Mouse (Mus musculus) myocyte (in vitro differentiated cells): ENCODE measurements around the gene Naaa.

Experiments
- CEBPB ChIP-seq: IDR thresholded peaks from 2 replicates; pipeline ENCODE4 v1.6.1; 2011; ENCODE audit warnings: mild to moderate bottlenecking, moderate library complexity; ENCODE audit not compliant: poor library complexity, insufficient read depth, severe bottlenecking
- E2F4 ChIP-seq: IDR thresholded peaks from one replicate; pipeline ENCODE4 v1.6.1; 2011; ENCODE audit warnings: mild to moderate bottlenecking, control low read depth, moderate library complexity; ENCODE audit not compliant: insufficient read depth
- MAX ChIP-seq: IDR thresholded peaks from one replicate; pipeline ENCODE4 v1.6.1; 2011; ENCODE audit warnings: low read depth, mild to moderate bottlenecking, control low read depth
- MYOD1 ChIP-seq, 3 experiments: IDR thresholded peaks; one replicate each; pipeline ENCODE4 v1.6.1; 2011; ENCODE audit warnings: control low read depth in 2 of 3, low read depth in 2 of 3, mild to moderate bottlenecking in 2 of 3, moderate library complexity in 1 of 3; ENCODE audit not compliant: insufficient read length in 2 of 3, control insufficient read depth in 1 of 3
- MYOG ChIP-seq, 3 experiments: IDR thresholded peaks; one replicate each; pipeline ENCODE4 v1.6.1; 2011; ENCODE audit warnings: control low read depth in 2 of 3, low read depth in 2 of 3, mild to moderate bottlenecking in 2 of 3; ENCODE audit not compliant: insufficient read length in 2 of 3, control insufficient read depth in 1 of 3, insufficient read depth in 1 of 3
- POLR2A ChIP-seq: IDR thresholded peaks from one replicate; pipeline ENCODE4 v1.6.1; 2011; ENCODE audit warnings: low read depth, mild to moderate bottlenecking, control low read depth, moderate library complexity; ENCODE audit not compliant: insufficient read length
- REST ChIP-seq: IDR thresholded peaks from one replicate; pipeline ENCODE4 v1.6.1; 2011; ENCODE audit warnings: mild to moderate bottlenecking, control low read depth, moderate library complexity; ENCODE audit not compliant: insufficient read depth, insufficient read length
- TCF3 ChIP-seq: IDR thresholded peaks from one replicate; pipeline ENCODE4 v1.6.1; 2011; ENCODE audit warnings: low read depth, control low read depth; ENCODE audit not compliant: insufficient read length
- USF1 ChIP-seq: IDR thresholded peaks from one replicate; pipeline ENCODE4 v1.6.1; 2011; ENCODE audit warnings: low read depth, mild to moderate bottlenecking, control low read depth, moderate library complexity

- no peak for TF ChIP-seq REST
- no peak for TF ChIP-seq MAX
- TF ChIP-seq MYOD1 (IDR thresholded peaks at IDR 0.05; ENCODE audit: control insufficient read depth in 1 of 3, insufficient read length in 2 of 3, low read depth in 2 of 3) = no peak
- TF ChIP-seq POLR2A = no peak
- no peak for TF ChIP-seq CEBPB
- TF ChIP-seq USF1 = no peak
- no peak for TF ChIP-seq MYOG (IDR thresholded peaks at IDR 0.05; ENCODE audit: control insufficient read depth in 1 of 3, insufficient read depth in 1 of 3, insufficient read length in 2 of 3, low read depth in 2 of 3)
- no peak for TF ChIP-seq TCF3
- no peak for TF ChIP-seq E2F4
Observed at GRCm38 (mm10) chr5:92230306-92230705, 47.7 kb downstream of the Naaa start.
